Mouse (Mus musculus) retina, postnatal 1 day (tissue): ENCODE measurements around the gene Patj.
"Not testable (repeated sequence)": the region's sequence is repeated elsewhere in the genome, so short reads cannot be mapped to it uniquely, and the experiment has no call there.

Source experiments
- DNase-seq: peaks from one replicate; pipeline ENCODE4 v3.0.0-alpha.2; 2012

The Patj gene

GRCm38 (mm10) chr4:98581456-98581855, 185.9 kb downstream of the Patj start:
- no peak for DNase-seq

GRCm38 (mm10) chr4:98584023-98584422, 188.4 kb downstream of the Patj start:
- no peak for DNase-seq

- DNase-seq = no peak
These were observed 190.7 kb downstream of the Patj start for GRCm38 (mm10) chr4:98586303-98586702.

GRCm38 (mm10) chr4:98587686-98588085, 192.1 kb downstream of the Patj start:
- DNase-seq = peak; percentile 17

- DNase-seq = no peak
These were observed 198.4 kb downstream of the Patj start for GRCm38 (mm10) chr4:98593961-98594360.

DNA sequence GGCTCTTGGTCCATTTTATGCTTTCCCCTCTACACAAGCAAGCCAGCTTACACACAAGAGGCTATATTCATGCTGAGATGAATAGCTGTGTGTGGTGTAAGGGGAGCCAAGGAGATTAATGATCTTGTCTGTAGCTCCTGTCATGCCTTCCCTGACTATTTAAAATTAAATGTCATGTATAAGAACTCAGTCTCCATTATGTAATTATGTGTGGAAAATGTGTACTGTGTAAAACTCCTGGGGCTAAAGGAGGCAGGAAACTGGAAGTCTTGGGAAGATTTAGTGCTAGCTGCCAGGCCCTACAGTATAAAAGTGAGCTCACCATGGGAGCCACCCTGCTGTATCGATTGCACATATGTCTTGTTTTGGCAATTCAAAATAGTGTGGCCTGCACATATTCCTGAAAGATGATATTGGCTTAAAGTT, 203.0 kb downstream of the Patj start:
- DNase-seq = no peak

DNA sequence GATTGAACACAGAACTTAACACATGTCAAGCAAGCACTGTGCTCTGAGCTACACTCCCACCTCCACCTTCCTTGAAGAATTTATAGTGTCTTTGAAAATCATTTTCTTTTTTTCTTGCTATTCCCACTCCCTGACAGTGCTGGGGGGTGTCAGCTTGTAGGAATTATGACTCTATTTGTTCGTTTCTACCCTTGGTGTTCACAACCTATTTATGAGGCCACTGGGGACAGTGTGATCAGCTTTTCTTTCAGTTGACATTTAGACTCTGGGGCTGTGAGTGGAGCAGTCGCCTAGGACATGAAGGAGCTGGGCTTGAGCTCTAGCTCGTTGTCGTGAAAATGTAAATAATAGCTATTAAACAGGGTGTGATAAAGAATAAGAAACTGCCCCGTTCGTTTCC, 203.8 kb downstream of the Patj start:
- no peak for DNase-seq

- no peak for DNase-seq
These were observed 207.5 kb downstream of the Patj start for GRCm38 (mm10) chr4:98603131-98603530.

GRCm38 (mm10) chr4:98610501-98610900, 214.9 kb downstream of the Patj start:
- DNase-seq = no peak

DNA sequence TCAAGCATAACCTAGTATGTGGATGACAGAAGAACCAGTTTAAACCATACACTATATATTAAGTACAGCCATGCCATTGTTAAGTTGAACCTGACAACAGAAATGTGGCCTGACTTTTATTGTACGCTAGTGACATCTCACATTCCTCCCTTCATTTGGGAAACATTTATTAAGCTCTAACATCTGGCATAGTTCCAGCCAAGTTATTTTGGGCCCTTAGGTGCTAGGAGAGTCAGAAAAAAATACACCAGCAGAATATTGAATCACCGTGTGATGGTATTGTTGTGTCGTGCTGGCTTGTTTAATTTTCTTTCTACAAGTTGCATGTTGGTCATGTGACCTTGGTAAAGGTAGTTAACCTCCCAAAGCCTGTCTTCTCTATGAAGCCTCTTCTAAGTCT, 218.8 kb downstream of the Patj start:
- no peak for DNase-seq

DNA sequence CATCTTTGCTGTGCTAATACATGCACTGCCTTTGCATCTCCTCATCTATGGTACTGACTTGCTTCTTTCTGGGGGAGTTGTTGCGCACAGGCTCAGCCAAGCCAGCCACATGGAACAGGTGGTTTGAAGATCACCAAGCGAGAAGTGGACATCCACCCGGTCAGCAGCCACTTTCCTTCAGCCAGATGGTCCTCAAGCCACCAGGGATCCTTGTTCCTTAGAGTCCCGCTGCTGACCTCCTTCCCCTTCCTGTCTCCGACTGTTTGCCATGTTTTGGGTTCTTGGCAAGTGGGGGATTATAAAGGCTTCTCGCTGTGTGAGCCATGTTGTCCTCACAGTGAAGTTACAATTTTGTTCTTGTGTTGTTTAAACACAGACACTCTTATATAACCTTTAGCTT, 223.6 kb downstream of the Patj start:
- no peak for DNase-seq

- DNase-seq = peak; percentile 29
These were observed 225.6 kb downstream of the Patj start for GRCm38 (mm10) chr4:98620986-98621784.

- DNase-seq = no peak
These were observed 226.6 kb downstream of the Patj start for GRCm38 (mm10) chr4:98622180-98622579.

- peak; percentile 77 for DNase-seq
These were observed 227.6 kb downstream of the Patj start for GRCm38 (mm10) chr4:98622996-98623673.

DNA sequence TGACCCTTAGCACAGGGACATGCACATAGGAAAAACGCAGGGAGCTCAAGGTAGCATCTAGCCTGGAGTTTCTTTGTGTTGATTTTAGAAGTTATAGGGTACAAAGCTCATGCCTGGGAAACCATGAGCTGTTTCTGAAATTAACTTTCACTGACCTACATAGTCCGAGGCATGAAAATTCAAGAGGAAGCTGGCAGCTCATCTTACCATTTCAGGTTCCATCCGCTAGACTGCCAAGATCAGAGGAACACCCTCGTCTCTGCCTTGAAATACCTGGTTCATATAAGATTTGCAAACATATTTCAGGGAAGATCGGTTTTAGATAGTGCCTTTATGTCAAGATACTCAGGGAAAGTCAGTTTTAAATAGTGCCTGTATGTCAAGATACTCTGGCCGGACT, 232.7 kb downstream of the Patj start:
- DNase-seq = no peak

GRCm38 (mm10) chr4:98629217-98629616, 233.6 kb downstream of the Patj start:
- DNase-seq = not testable (repeated sequence)

DNA sequence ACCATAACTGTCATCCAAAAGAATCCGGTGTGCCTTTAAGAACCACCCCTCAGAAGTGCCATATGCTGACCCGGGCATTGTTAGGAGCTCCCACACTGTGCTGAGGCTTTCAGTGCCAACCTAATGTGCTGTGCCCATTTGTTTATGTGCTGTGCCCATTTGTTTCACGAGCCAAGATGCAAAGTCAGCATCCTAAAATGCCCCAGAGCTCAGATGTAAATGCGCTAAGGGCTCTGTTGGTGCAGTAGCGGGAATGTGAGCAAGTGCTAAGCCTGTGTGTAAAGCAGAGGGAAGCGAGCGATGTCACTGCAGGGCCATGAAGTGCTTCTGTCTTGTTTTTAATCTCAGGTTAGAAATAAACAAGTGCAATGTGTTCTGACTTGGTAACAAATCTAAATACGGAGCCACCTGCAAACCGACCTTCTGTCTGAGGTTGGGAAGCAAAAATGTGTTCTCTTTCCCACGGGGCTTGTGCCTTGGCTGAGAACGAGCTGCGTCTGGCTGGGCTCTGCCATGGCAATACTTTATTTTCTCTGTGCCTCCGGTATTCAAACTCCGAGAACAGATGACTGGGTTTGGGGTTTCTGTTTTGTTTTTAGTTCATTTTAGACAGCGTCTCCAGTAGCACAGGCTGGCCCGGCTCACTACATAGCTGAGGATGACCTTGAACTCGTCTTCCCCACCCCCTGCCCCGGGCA, 239.7 kb downstream of the Patj start:
- DNase-seq = no peak

DNA sequence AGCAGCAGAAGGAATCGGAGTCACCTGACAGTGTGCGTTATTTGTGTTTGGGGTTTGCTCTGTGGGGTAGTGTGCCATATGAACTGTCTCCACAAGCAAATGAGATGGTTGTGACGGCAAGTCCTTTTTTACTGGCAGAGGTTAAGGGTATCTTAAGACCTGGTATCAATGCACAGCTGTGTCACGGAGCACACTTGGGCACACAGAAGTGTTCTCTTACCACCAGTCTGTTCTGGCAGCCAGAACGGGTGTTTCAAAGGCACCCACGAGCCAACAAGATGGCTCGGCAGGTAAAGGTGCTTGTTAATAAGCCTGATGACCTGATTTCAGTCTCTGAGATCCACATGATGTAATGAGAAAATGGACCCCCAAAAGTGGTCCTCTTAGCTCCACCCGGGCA, 243.1 kb downstream of the Patj start:
- DNase-seq = no peak

DNA sequence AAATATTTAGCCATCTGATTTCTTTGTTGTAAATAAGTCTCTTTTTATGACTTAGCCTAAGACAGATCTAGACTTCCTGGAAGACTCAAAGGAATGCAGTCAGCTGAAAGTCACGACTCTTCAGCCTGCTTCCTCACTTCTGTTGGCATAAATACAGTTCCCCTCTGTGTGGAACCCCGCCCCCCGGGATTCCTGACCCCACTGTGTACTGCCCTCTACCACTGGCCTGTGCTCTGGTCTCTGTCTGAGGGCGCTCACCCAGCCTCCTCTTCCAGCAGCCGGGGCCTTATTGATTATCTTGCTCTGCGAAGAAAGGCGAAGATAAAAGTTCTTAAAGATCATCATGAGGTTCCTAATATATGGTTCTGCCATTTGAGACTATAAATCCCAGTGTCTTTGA, 258.1 kb downstream of the Patj start:
- no peak for DNase-seq

GRCm38 (mm10) chr4:98654419-98654821, 258.8 kb downstream of the Patj start:
- DNase-seq = no peak

DNA sequence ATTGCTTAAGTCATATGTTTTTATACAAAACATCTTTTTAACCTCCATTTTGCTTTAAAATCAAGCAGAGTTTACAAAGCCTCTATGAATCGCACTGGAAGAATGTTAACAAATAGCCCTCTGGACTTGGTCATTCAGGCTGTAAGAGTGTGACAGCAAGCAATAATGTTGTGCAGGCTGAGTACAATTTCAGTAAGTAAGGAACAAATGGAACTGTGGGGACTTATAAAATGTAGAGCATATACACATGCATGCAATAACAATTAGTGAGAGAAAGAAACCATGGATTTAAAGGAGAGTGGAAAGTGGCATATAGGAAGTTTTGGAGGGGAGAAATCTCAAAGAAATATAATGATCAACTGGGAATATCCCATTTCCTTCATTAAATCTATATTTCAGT, 261.2 kb downstream of the Patj start:
- DNase-seq = no peak

GRCm38 (mm10) chr4:98659032-98659431, 263.4 kb downstream of the Patj start:
- DNase-seq = no peak

DNA sequence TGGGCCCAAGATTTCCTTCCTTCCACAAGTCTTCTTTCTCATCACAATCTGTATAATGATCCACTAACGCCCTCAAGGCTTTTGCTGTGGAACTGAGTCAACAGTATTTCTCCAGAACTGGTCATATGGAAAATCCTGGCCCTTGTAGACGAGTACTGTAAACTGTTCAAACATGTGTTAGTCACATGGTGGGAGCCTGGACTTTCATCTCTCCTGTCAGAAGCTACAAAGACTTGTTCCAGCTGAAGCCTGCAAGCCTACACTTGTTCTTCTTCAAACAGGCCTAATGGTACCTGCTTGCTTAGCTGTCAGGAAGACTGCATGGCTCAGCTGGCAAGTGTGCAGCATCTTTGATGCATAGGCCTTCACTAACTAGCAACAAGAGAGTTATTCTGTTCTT, 264.9 kb downstream of the Patj start:
- DNase-seq = no peak

GRCm38 (mm10) chr4:98665884-98666283, 270.3 kb downstream of the Patj start:
- no peak for DNase-seq
